Mouse (Mus musculus) stomach, embryonic 15.5 days (tissue): ENCODE data around the gene Yrdc. TPM values are rescaled to one million over a fixed set of nuclear protein-coding genes. Genes with fewer than 3 reads are reported as not detected.

ENCODE experiments used
- ATAC-seq: fragments of 200-750 bp; cut with Nextera tagmentation; 2 replicates; pipeline ENCODE4 v1.8.0; 2017; ENCODE audit warnings: low read depth, moderate number of reproducible peaks, moderate TSS enrichment; ENCODE audit not compliant: insufficient read depth, low FRiP score
- H3K27ac ChIP-seq: fragments of 300-500 bp; sonication (generic); 2 replicates; pipeline ENCODE4 v1.5.1; 2015; ENCODE audit warnings: mild to moderate bottlenecking, inconsistent platforms
- H3K27me3 ChIP-seq: fragments of 300-500 bp; sonication (generic); replicated peaks from 2 replicates; pipeline ENCODE4 v1.6.1; 2015; ENCODE audit warnings: inconsistent platforms
- H3K36me3 ChIP-seq: fragments of 300-500 bp; sonication (generic); 2 replicates; pipeline ENCODE4 v1.6.1; 2015; ENCODE audit warnings: inconsistent platforms
- H3K4me1 ChIP-seq: fragments of 300-500 bp; sonication (generic); 2 replicates; pipeline ENCODE4 v1.6.1; 2015; ENCODE audit warnings: inconsistent platforms
- H3K4me2 ChIP-seq: fragments of 300-500 bp; sonication (generic); 2 replicates; pipeline ENCODE4 v1.6.1; 2015; ENCODE audit warnings: mild to moderate bottlenecking, inconsistent platforms
- H3K4me3 ChIP-seq: fragments of 300-500 bp; sonication (generic); replicated peaks from 2 replicates; pipeline ENCODE4 v1.5.1; 2015; ENCODE audit warnings: inconsistent platforms
- H3K9ac ChIP-seq: fragments of 300-500 bp; sonication (generic); 2 replicates; pipeline ENCODE4 v1.6.1; 2015; ENCODE audit warnings: inconsistent platforms
- H3K9me3 ChIP-seq: fragments of 300-500 bp; sonication (generic); 2 replicates; pipeline ENCODE4 v1.6.1; 2016; ENCODE audit warnings: inconsistent platforms
- WGBS: fragments of 180-500 bp; shearing (Covaris S2); methylation state at CpG from one replicate; pipeline ENCODE4 v1.1.7; 2015; 5-methylcytosine and 5-hydroxymethylcytosine counted together
- polyA plus RNA-seq: library from polyadenylated mRNA; unstranded; fragments of >200 nt; fragmentation: Nextera tagmentation; extraction: Ambion mirVana; gene quantifications from 2 replicates; pipeline ENCODE4 v1.2.1, GENCODE M21; 2015

Gene Yrdc
- polyA plus RNA-seq, 1 experiment from 2014 or later, result 34.2 TPM

DNA sequence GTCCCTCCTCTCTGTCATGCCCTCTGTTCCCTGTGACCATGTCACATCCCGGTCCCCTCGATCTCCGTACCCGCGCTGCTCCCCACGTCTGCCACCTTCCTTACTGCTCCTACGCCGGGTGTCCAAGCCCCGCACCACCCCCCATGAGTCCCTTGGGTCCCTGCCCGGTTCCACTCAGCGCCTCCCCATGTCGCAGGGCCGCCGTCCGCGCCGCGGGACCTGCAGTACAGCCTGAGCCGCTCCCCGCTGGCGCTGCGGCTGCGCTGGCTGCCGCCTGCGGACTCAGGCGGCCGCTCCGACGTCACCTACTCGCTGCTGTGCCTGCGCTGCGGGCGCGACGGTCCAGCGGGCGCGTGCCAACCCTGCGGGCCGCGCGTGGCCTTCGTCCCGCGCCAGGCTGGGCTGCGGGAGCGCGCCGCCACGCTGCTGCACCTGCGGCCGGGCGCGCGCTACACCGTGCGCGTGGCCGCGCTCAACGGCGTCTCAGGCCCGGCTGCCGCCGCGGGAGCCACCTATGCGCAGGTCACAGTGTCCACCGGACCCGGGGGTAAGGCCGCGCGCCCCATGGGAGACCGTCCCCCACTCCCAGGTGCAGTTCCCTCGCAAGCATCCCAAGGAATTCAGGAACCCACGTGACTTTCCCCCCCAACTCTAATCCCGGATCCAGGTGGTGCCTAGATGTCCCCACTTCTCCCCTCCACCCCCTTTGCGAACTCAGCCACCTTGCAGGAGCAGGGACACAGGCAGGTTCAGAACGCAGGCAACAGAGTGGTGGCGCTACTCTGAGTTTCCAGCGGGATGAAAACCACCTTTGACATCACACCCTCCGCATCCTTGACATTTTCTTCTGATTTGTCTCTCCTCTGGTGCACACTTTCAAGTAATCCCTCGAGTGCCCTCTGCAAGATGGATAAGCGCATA is 44.3 kb downstream of the Yrdc start:
- peak; percentile 58 for ATAC-seq
- Histone ChIP-seq H3K9ac (no peak overlapping the region), H3K4me3 (peak overlapping the region; percentile 41), H3K27ac (no peak overlapping the region), H3K9me3 (no peaks in the 10 kb centered on the region), H3K36me3 (no peaks in the 10 kb centered on the region), H3K4me1 (peaks cover 5% of the 10 kb centered on the region; the same call in 1 of the 2 replicates), H3K27me3 (peaks cover 54% of the 10 kb centered on the region), H3K4me2 (peak overlapping the region; percentile 71)
- 1% methylated on average over 81 of the region's 83 CpGs for WGBS

DNA sequence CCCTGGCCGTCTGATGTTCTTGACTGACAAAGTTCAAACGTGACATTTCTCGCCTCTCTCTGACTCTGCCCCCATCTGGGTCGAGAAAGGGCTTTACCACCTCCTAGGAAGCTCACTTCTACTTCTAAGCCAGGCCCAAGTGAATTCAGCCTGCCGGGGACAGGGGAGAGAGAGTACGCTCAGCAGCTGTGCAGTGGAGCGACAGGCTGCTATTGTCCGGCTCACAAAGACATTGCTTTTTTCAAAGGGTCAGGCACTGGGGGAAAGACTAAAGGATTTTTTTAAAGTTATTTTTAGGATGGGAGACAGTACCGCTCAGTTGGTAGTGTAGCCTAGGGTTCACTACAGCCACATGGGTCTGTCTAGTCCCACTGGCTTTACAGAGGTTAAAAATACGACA is 47.9 kb downstream of the Yrdc start:
- Histone ChIP-seq H3K27ac (no peak overlapping the region), H3K9ac (no peak overlapping the region), H3K36me3 (no peaks in the 10 kb centered on the region), H3K27me3 (peaks cover 30% of the 10 kb centered on the region), H3K4me2 (no peak overlapping the region), H3K9me3 (no peaks in the 10 kb centered on the region), H3K4me3 (no peak overlapping the region), H3K4me1 (peaks cover 5% of the 10 kb centered on the region; the same call in 1 of the 2 replicates)
- ATAC-seq, result no peak
- 56% methylated on average over 10 of the region's 10 CpGs for WGBS

DNA sequence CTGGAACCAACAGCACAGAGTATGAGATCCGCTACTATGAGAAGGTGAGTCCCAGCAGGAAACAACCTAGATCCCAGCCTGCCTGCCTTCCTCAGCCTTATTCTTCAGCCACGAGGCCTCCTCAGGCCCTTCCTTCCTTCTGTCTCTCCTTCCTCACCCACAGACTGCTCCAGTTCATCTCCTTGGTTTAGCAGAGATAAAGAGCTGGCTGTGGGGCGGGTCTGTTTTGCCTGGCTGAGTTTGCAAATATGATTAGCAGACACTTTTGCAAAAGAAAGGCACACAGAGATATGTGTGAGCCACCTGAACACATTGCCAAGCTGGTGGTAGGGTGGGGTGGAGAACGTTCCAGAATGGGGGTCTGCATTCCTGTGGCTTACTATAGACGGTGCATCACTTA is 49.4 kb downstream of the Yrdc start:
- WGBS, result 41% methylated on average over 5 of the region's 5 CpGs
- Histone ChIP-seq H3K9me3 (no peaks in the 10 kb centered on the region), H3K4me1 (peaks cover 2% of the 10 kb centered on the region; the same call in 1 of the 2 replicates), H3K4me2 (no peak overlapping the region), H3K27ac (no peak overlapping the region), H3K9ac (no peak overlapping the region), H3K4me3 (no peak overlapping the region), H3K27me3 (peaks cover 15% of the 10 kb centered on the region), H3K36me3 (no peaks in the 10 kb centered on the region)
- no peak for ATAC-seq

Other genes starting within 250 kb of the Yrdc start
- gene 3100002H09Rik, start 239.9 kb upstream of the Yrdc start, polyA plus RNA-seq, result not detected in 2 replicates
- 0.14 TPM in 2 replicates for gene Pou3f1, start 193.9 kb upstream of the Yrdc start, polyA plus RNA-seq
- gene Utp11, start 157.1 kb upstream of the Yrdc start, polyA plus RNA-seq, result 79.4 and 82.1 TPM in 2 replicates
- 12.3 and 14.2 TPM in 2 replicates for gene Fhl3, start 150.0 kb upstream of the Yrdc start, polyA plus RNA-seq
- 133 and 140 TPM in 2 replicates for gene Sf3a3, start 135.9 kb upstream of the Yrdc start, polyA plus RNA-seq
- 27.1 and 31.6 TPM in 2 replicates for gene Inpp5b, start 108.8 kb upstream of the Yrdc start, polyA plus RNA-seq
- gene Mtf1, start 48.6 kb upstream of the Yrdc start, polyA plus RNA-seq, result 11.7 and 13.2 TPM in 2 replicates
- gene 1110065P20Rik, start 517 bp downstream of the Yrdc start, polyA plus RNA-seq, result 60.5 and 63.3 TPM in 2 replicates
- gene Maneal, start 11.5 kb downstream of the Yrdc start, polyA plus RNA-seq, result 0.55 and 0.68 TPM in 2 replicates
- 0.14 and 0.30 TPM in 2 replicates for gene Epha10, start 30.2 kb downstream of the Yrdc start, polyA plus RNA-seq
- 11.3 and 13.8 TPM in 2 replicates for gene 9930104L06Rik, start 86.4 kb downstream of the Yrdc start, polyA plus RNA-seq
- 118 and 128 TPM in 2 replicates for gene Cdca8, start 88.6 kb downstream of the Yrdc start, polyA plus RNA-seq
- 12.9 and 14.5 TPM in 2 replicates for gene Rspo1, start 135.8 kb downstream of the Yrdc start, polyA plus RNA-seq
- gene Gnl2, start 165.9 kb downstream of the Yrdc start, polyA plus RNA-seq, result 76.1 and 78.3 TPM in 2 replicates
- 0.08 and 0.22 TPM in 2 replicates for gene Dnali1, start 215.0 kb downstream of the Yrdc start, polyA plus RNA-seq
- 26.3 and 27.5 TPM in 2 replicates for gene Snip1, start 216.0 kb downstream of the Yrdc start, polyA plus RNA-seq
- gene Meaf6, start 234.5 kb downstream of the Yrdc start, polyA plus RNA-seq, result 45.9 and 52.1 TPM in 2 replicates